Mouse (Mus musculus): ENCODE data around the gene Smad3. TPM values are rescaled to one million over a fixed set of nuclear protein-coding genes. Genes with fewer than 3 reads are reported as not detected.
A peak's percentile ranks its signal among the peaks of the same experiment; 100 is the strongest.

Gene Smad3
- total and polyA plus RNA-seq, 3 experiments: 12.4 to 18.4 (median 13.0) TPM

- H3K4me3 ChIP-seq: no peak overlapping the region
- TF ChIP-seq POLR2A (IDR thresholded peaks at IDR 0.05; ENCODE audit: insufficient read depth, low read depth, low read length) (no peak), EP300 (IDR thresholded peaks at IDR 0.05; ENCODE audit: insufficient read depth, low read depth, low read length) (no peak), CTCF (IDR thresholded peaks at IDR 0.05) (no peak)
- WGBS: 68% methylated on average over 9 of the region's 9 CpGs
- no peaks in the 10 kb centered on the region for H3K79me2 ChIP-seq (replicated peaks; ENCODE audit: control insufficient read depth, insufficient read depth, low read length)
- no peak overlapping the region for H3K27ac ChIP-seq
- peak in 1 of 2 experiments; percentile 67 for DNase-seq
- H3K9ac ChIP-seq (ENCODE audit: low read depth, low read length): no peak overlapping the region
- no peaks in the 10 kb centered on the region for H3K27me3 ChIP-seq (ENCODE audit: control insufficient read depth, insufficient read depth, low read length)
- intact Hi-C loops (cut with DNase I): no loop called here
- peaks cover 10% of the 10 kb centered on the region for H3K4me1 ChIP-seq (ENCODE audit: control insufficient read depth, insufficient read depth, low read length)
- H3K36me3 ChIP-seq (ENCODE audit: control insufficient read depth, insufficient read depth, low read length): no peaks in the 10 kb centered on the region
Observed at GRCm38 (mm10) chr9:63731114-63731828, 26.5 kb downstream of the Smad3 start.

DNA sequence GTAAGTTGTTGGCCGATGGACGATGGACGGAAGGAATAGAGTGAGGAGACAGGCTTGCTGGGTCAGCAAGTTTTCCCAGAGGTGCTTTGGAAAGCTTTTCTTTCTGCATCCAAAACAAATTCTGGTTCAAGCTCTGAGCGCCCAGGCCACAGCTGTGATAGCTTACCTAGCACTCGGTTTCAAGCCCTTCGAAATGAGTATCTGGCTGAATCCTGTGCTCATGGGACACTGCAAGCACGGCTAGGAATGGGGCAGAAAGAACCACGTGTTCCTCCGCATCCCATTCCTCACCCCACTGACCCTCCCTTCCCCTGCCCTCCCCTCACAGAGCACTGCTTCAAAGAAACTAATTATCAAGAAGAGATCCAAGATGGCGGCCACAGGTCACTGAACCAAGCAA, 28.8 kb downstream of the Smad3 start:
- H3K4me1 ChIP-seq (ENCODE audit: control insufficient read depth, insufficient read depth, low read length): peaks cover 17% of the 10 kb centered on the region
- H3K36me3 ChIP-seq (ENCODE audit: control insufficient read depth, insufficient read depth, low read length): no peaks in the 10 kb centered on the region
- H3K79me2 ChIP-seq (replicated peaks; ENCODE audit: control insufficient read depth, insufficient read depth, low read length): no peaks in the 10 kb centered on the region
- WGBS: 85% methylated on average over 10 of the region's 10 CpGs
- intact Hi-C loops (cut with DNase I): no loop called here
- no peak for DNase-seq
- no peak overlapping the region for H3K4me3 ChIP-seq
- H3K27ac ChIP-seq: no peak overlapping the region
- H3K27me3 ChIP-seq (ENCODE audit: control insufficient read depth, insufficient read depth, low read length): no peaks in the 10 kb centered on the region
- TF ChIP-seq POLR2A (IDR thresholded peaks at IDR 0.05; ENCODE audit: insufficient read depth, low read depth, low read length) (no peak), CTCF (IDR thresholded peaks at IDR 0.05) (no peak), EP300 (IDR thresholded peaks at IDR 0.05; ENCODE audit: insufficient read depth, low read depth, low read length) (no peak)
- H3K9ac ChIP-seq (ENCODE audit: low read depth, low read length): no peak overlapping the region

DNA sequence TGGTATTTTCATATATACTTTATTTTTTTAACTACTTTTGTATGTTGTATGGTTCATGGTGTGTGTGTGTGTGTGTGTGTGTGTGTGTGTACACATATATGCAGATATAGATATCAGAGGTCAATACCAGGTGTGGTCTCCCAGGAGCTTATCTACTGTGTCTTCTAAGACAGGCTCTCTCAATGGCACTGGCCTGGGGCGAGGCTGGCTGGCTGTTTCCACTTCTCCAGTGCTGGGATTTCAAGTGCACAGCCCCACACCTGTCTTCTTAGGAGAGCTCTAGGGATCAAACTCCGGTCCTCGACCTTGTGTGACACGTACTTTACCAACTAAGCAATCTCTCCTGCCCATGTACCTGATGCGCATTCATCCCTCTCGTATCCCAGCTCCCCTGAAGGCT, 30.7 kb downstream of the Smad3 start:
- no peaks in the 10 kb centered on the region for H3K27me3 ChIP-seq (ENCODE audit: control insufficient read depth, insufficient read depth, low read length)
- no peaks in the 10 kb centered on the region for H3K79me2 ChIP-seq (replicated peaks; ENCODE audit: control insufficient read depth, insufficient read depth, low read length)
- intact Hi-C loops (cut with DNase I): no loop called here
- TF ChIP-seq POLR2A (IDR thresholded peaks at IDR 0.05; ENCODE audit: insufficient read depth, low read depth, low read length): no peak
- DNase-seq: no peak
- 88% methylated on average over 6 of the region's 6 CpGs for WGBS
- H3K36me3 ChIP-seq (ENCODE audit: control insufficient read depth, insufficient read depth, low read length): no peaks in the 10 kb centered on the region
- no peak overlapping the region for H3K4me3 ChIP-seq
- H3K4me1 ChIP-seq (ENCODE audit: control insufficient read depth, insufficient read depth, low read length): peaks cover 20% of the 10 kb centered on the region
- no peak overlapping the region for H3K9ac ChIP-seq (ENCODE audit: low read depth, low read length)
- H3K27ac ChIP-seq: no peak overlapping the region; the same call in 1 of the 2 replicates

- intact Hi-C loops (cut with DNase I): no loop called here
- no peak overlapping the region for H3K9ac ChIP-seq (ENCODE audit: low read depth, low read length)
- peaks cover 22% of the 10 kb centered on the region for H3K4me1 ChIP-seq (ENCODE audit: control insufficient read depth, insufficient read depth, low read length)
- H3K27ac ChIP-seq: peak overlapping the region; percentile 57
- H3K79me2 ChIP-seq (replicated peaks; ENCODE audit: control insufficient read depth, insufficient read depth, low read length): no peaks in the 10 kb centered on the region
- TF ChIP-seq CTCF (IDR thresholded peaks at IDR 0.05) (no peak), POLR2A (IDR thresholded peaks at IDR 0.05; ENCODE audit: insufficient read depth, low read depth, low read length) (no peak), EP300 (IDR thresholded peaks at IDR 0.05; ENCODE audit: insufficient read depth, low read depth, low read length) (no peak)
- no peak overlapping the region for H3K4me3 ChIP-seq
- 41% methylated on average over 13 of the region's 13 CpGs for WGBS
- no peaks in the 10 kb centered on the region for H3K36me3 ChIP-seq (ENCODE audit: control insufficient read depth, insufficient read depth, low read length)
- peak; percentile 62 to 77 for DNase-seq
- no peaks in the 10 kb centered on the region for H3K27me3 ChIP-seq (ENCODE audit: control insufficient read depth, insufficient read depth, low read length)
Observed at GRCm38 (mm10) chr9:63726088-63727010, 31.4 kb downstream of the Smad3 start.

GRCm38 (mm10) chr9:63724750-63725149, 33.0 kb downstream of the Smad3 start:
- intact Hi-C loops (cut with DNase I): no loop called here
- Histone ChIP-seq H3K27me3 (ENCODE audit: control insufficient read depth, insufficient read depth, low read length) (no peaks in the 10 kb centered on the region), H3K4me3 (no peak overlapping the region), H3K9ac (ENCODE audit: low read depth, low read length) (no peak overlapping the region), H3K79me2 (replicated peaks; ENCODE audit: control insufficient read depth, insufficient read depth, low read length) (no peaks in the 10 kb centered on the region), H3K4me1 (ENCODE audit: control insufficient read depth, insufficient read depth, low read length) (peaks cover 29% of the 10 kb centered on the region), H3K27ac (no peak overlapping the region), H3K36me3 (ENCODE audit: control insufficient read depth, insufficient read depth, low read length) (no peaks in the 10 kb centered on the region)
- TF ChIP-seq POLR2A (IDR thresholded peaks at IDR 0.05; ENCODE audit: insufficient read depth, low read depth, low read length) (no peak), CTCF (IDR thresholded peaks at IDR 0.05) (no peak), EP300 (IDR thresholded peaks at IDR 0.05; ENCODE audit: insufficient read depth, low read depth, low read length) (no peak)
- 95% methylated on average over 5 of the region's 5 CpGs for WGBS
- DNase-seq: no peak

- WGBS: 71% methylated on average over 9 of the region's 9 CpGs
- Histone ChIP-seq H3K36me3 (ENCODE audit: control insufficient read depth, insufficient read depth, low read length) (no peaks in the 10 kb centered on the region), H3K27me3 (ENCODE audit: control insufficient read depth, insufficient read depth, low read length) (no peaks in the 10 kb centered on the region), H3K79me2 (replicated peaks; ENCODE audit: control insufficient read depth, insufficient read depth, low read length) (no peaks in the 10 kb centered on the region), H3K9ac (ENCODE audit: low read depth, low read length) (no peak overlapping the region), H3K4me1 (ENCODE audit: control insufficient read depth, insufficient read depth, low read length) (peaks cover 32% of the 10 kb centered on the region), H3K4me3 (no peak overlapping the region), H3K27ac (no peak overlapping the region; the same call in 1 of the 2 replicates)
- no peak for TF ChIP-seq POLR2A (IDR thresholded peaks at IDR 0.05; ENCODE audit: insufficient read depth, low read depth, low read length)
- TF ChIP-seq CTCF (IDR thresholded peaks at IDR 0.05): no peak
- TF ChIP-seq EP300 (IDR thresholded peaks at IDR 0.05; ENCODE audit: insufficient read depth, low read depth, low read length): peak; percentile 79
- peak in 1 of 2 experiments; percentile 44 for DNase-seq
- intact Hi-C loops (cut with DNase I): no loop called here
Observed at GRCm38 (mm10) chr9:63722918-63723317, 34.9 kb downstream of the Smad3 start.

Measured in heart, adult 2 months (tissue).